Mouse (Mus musculus): ENCODE data around the gene Specc1. TPM values are rescaled to one million over a fixed set of nuclear protein-coding genes. Genes with fewer than 3 reads are reported as not detected.

The Specc1 gene
- polyA plus RNA-seq, 1 experiment: 27.7 TPM

DNA sequence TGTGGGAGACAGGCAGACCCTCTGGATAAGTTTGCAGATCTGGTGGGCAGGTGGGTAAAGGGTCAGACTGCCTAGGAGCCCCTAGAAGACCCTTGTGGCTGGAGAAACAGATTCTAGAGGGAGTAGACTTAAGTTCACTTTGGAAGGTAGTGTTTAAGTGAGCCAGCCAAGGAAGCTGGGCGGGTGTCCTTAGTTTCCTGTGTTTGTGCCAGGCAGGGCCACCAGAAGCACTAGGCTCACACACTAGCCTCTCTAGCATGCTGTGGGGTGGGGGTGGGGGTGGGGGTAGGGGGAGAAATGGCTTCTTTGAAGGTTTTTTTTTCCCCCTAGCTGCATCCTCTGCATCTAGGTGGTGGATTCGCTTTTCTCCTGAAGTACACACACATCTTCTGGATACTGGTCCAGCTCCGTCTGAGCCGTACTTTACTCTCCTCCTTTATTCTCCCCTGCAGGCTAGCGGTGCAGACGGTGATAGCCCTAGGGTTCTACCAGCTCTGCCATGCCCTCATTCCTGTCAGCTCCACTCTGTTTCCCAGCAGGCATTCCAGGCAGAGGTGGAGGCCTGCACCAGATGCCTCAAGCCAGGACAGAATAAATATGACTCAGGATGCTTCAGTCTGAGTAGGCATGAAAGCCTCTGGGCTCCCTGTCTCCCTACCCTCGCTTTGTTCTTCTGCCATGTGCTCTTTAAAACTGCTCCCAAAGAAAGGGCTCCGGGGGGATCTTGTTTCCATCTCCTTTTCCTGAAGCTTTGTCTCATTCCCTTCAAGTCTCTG, 66.3 kb downstream of the Specc1 start:
- H3K36me3 ChIP-seq (ENCODE audit: control insufficient read depth, insufficient read depth): no peaks in the 10 kb centered on the region
- peak overlapping the region; percentile 56 for H3K4me2 ChIP-seq (ENCODE audit: low read depth)
- no peak for TF ChIP-seq MYOD1 (IDR thresholded peaks at IDR 0.05; ENCODE audit: control insufficient read depth in 1 of 3, insufficient read length in 2 of 3, low read depth in 2 of 3)
- no peak for TF ChIP-seq TCF3 (IDR thresholded peaks at IDR 0.05; ENCODE audit: insufficient read length, low read depth)
- TF ChIP-seq E2F4 (IDR thresholded peaks at IDR 0.05; ENCODE audit: insufficient read depth): no peak
- no peak for TF ChIP-seq POLR2AphosphoS2 (IDR thresholded peaks at IDR 0.05; ENCODE audit: insufficient read length, low read depth)
- no peak for TF ChIP-seq POLR2A (IDR thresholded peaks at IDR 0.05; ENCODE audit: insufficient read length, low read depth)
- TF ChIP-seq USF1 (IDR thresholded peaks at IDR 0.05; ENCODE audit: low read depth): no peak
- no peak for TF ChIP-seq MAX (IDR thresholded peaks at IDR 0.05; ENCODE audit: low read depth)
- no peak for TF ChIP-seq MYOG (IDR thresholded peaks at IDR 0.05; ENCODE audit: control insufficient read depth in 1 of 3, insufficient read depth in 1 of 3, insufficient read length in 2 of 3, low read depth in 2 of 3)
- no peak for TF ChIP-seq SRF (IDR thresholded peaks at IDR 0.05; ENCODE audit: control insufficient read depth, insufficient read length, low read depth)
- TF ChIP-seq REST (IDR thresholded peaks at IDR 0.05; ENCODE audit: insufficient read depth, insufficient read length): no peak
- TF ChIP-seq TCF12 (IDR thresholded peaks at IDR 0.05; ENCODE audit: insufficient read depth, poor library complexity, severe bottlenecking): no peak
- no peak for TF ChIP-seq CEBPB (IDR thresholded peaks at IDR 0.05; ENCODE audit: insufficient read depth, poor library complexity, severe bottlenecking)
- H3ac ChIP-seq (ENCODE audit: control insufficient read depth, insufficient read length): no peak overlapping the region
- H3K27me3 ChIP-seq (ENCODE audit: control insufficient read depth, insufficient read depth, insufficient read length): no peaks in the 10 kb centered on the region
- H3K79me2 ChIP-seq (ENCODE audit: control insufficient read depth, insufficient read depth): no peaks in the 10 kb centered on the region
- no peak overlapping the region for H3K4me3 ChIP-seq

GRCm38 (mm10) chr11:62023494-62024233, 67.1 kb downstream of the Specc1 start:
- H3K27me3 ChIP-seq (ENCODE audit: control insufficient read depth, insufficient read depth, insufficient read length): no peaks in the 10 kb centered on the region
- H3K79me2 ChIP-seq (ENCODE audit: control insufficient read depth, insufficient read depth): no peaks in the 10 kb centered on the region
- no peaks in the 10 kb centered on the region for H3K36me3 ChIP-seq (ENCODE audit: control insufficient read depth, insufficient read depth)
- no peak overlapping the region for H3ac ChIP-seq (ENCODE audit: control insufficient read depth, insufficient read length)
- TF ChIP-seq E2F4 (IDR thresholded peaks at IDR 0.05; ENCODE audit: insufficient read depth): no peak
- peak in 1 of 3 experiments; percentile 3 for TF ChIP-seq MYOD1 (IDR thresholded peaks at IDR 0.05; ENCODE audit: control insufficient read depth in 1 of 3, insufficient read length in 2 of 3, low read depth in 2 of 3)
- peak overlapping the region; percentile 56 for H3K4me2 ChIP-seq (ENCODE audit: low read depth)
- no peak overlapping the region for H3K4me3 ChIP-seq

GRCm38 (mm10) chr11:62024234-62024601, 67.7 kb downstream of the Specc1 start:
- Histone ChIP-seq H3K36me3 (ENCODE audit: control insufficient read depth, insufficient read depth) (no peaks in the 10 kb centered on the region), H3ac (ENCODE audit: control insufficient read depth, insufficient read length) (no peak overlapping the region), H3K4me2 (ENCODE audit: low read depth) (peak overlapping the region; percentile 56), H3K79me2 (ENCODE audit: control insufficient read depth, insufficient read depth) (no peaks in the 10 kb centered on the region), H3K27me3 (ENCODE audit: control insufficient read depth, insufficient read depth, insufficient read length) (no peaks in the 10 kb centered on the region), H3K4me3 (no peak overlapping the region)
- TF ChIP-seq MYOD1 (IDR thresholded peaks at IDR 0.05; ENCODE audit: control insufficient read depth in 1 of 3, insufficient read length in 2 of 3, low read depth in 2 of 3): peak in 1 of 3 experiments; percentile 0
- no peak for TF ChIP-seq CEBPB (IDR thresholded peaks at IDR 0.05; ENCODE audit: insufficient read depth, poor library complexity, severe bottlenecking)
- TF ChIP-seq USF1 (IDR thresholded peaks at IDR 0.05; ENCODE audit: low read depth): no peak

GRCm38 (mm10) chr11:62024952-62025351, 68.4 kb downstream of the Specc1 start:
- Histone ChIP-seq H3K4me2 (ENCODE audit: low read depth) (no peak overlapping the region), H3ac (ENCODE audit: control insufficient read depth, insufficient read length) (no peak overlapping the region), H3K79me2 (ENCODE audit: control insufficient read depth, insufficient read depth) (no peaks in the 10 kb centered on the region), H3K27me3 (ENCODE audit: control insufficient read depth, insufficient read depth, insufficient read length) (no peaks in the 10 kb centered on the region), H3K4me3 (no peak overlapping the region), H3K36me3 (ENCODE audit: control insufficient read depth, insufficient read depth) (no peaks in the 10 kb centered on the region)
- TF ChIP-seq TCF3 (IDR thresholded peaks at IDR 0.05; ENCODE audit: insufficient read length, low read depth) (no peak), POLR2AphosphoS2 (IDR thresholded peaks at IDR 0.05; ENCODE audit: insufficient read length, low read depth) (no peak), REST (IDR thresholded peaks at IDR 0.05; ENCODE audit: insufficient read depth, insufficient read length) (no peak), TCF12 (IDR thresholded peaks at IDR 0.05; ENCODE audit: insufficient read depth, poor library complexity, severe bottlenecking) (no peak), MYOD1 (IDR thresholded peaks at IDR 0.05; ENCODE audit: control insufficient read depth in 1 of 3, insufficient read length in 2 of 3, low read depth in 2 of 3) (no peak)

DNA sequence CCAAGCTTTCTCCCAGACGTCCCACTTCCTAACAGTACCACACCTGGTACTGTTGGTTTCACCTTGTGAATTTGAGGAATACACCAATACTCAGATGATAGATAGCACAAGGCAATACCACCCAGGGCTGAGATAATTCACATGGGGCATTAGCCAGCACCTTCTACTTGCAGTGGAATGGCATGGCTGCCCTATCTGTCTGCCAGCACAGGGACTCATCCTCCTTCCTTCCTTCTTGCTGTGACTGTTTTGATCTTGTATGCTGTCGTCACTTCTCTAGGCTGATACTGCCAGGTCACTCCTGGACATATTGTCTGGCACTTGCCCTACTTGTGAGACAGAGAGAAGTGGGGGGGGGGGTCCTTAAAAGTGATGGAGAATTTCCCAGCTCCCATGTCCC, 69.2 kb downstream of the Specc1 start:
- TF ChIP-seq REST (IDR thresholded peaks at IDR 0.05; ENCODE audit: insufficient read depth, insufficient read length) (no peak), POLR2AphosphoS2 (IDR thresholded peaks at IDR 0.05; ENCODE audit: insufficient read length, low read depth) (no peak), USF1 (IDR thresholded peaks at IDR 0.05; ENCODE audit: low read depth) (no peak), MAX (IDR thresholded peaks at IDR 0.05; ENCODE audit: low read depth) (no peak), POLR2A (IDR thresholded peaks at IDR 0.05; ENCODE audit: insufficient read length, low read depth) (no peak), MYOD1 (IDR thresholded peaks at IDR 0.05; ENCODE audit: control insufficient read depth in 1 of 3, insufficient read length in 2 of 3, low read depth in 2 of 3) (no peak), SRF (IDR thresholded peaks at IDR 0.05; ENCODE audit: control insufficient read depth, insufficient read length, low read depth) (no peak), MYOG (IDR thresholded peaks at IDR 0.05; ENCODE audit: control insufficient read depth in 1 of 3, insufficient read depth in 1 of 3, insufficient read length in 2 of 3, low read depth in 2 of 3) (no peak), TCF12 (IDR thresholded peaks at IDR 0.05; ENCODE audit: insufficient read depth, poor library complexity, severe bottlenecking) (no peak), CEBPB (IDR thresholded peaks at IDR 0.05; ENCODE audit: insufficient read depth, poor library complexity, severe bottlenecking) (no peak), E2F4 (IDR thresholded peaks at IDR 0.05; ENCODE audit: insufficient read depth) (no peak), TCF3 (IDR thresholded peaks at IDR 0.05; ENCODE audit: insufficient read length, low read depth) (no peak)

More for the DNA sequence above, 69.2 kb downstream of the Specc1 start:
- H3K4me3 ChIP-seq: no peak overlapping the region
- H3ac ChIP-seq (ENCODE audit: control insufficient read depth, insufficient read length): no peak overlapping the region
- no peaks in the 10 kb centered on the region for H3K36me3 ChIP-seq (ENCODE audit: control insufficient read depth, insufficient read depth)
- no peaks in the 10 kb centered on the region for H3K79me2 ChIP-seq (ENCODE audit: control insufficient read depth, insufficient read depth)
- H3K4me2 ChIP-seq (ENCODE audit: low read depth): no peak overlapping the region
- H3K27me3 ChIP-seq (ENCODE audit: control insufficient read depth, insufficient read depth, insufficient read length): no peaks in the 10 kb centered on the region

All from myocyte (in vitro differentiated cells).